Mouse (Mus musculus): ENCODE results near the gene Zfp989. TPM values are rescaled to one million over a fixed set of nuclear protein-coding genes. Genes with fewer than 3 reads are reported as not detected.
"Not testable (repeated sequence)": the region's sequence is repeated elsewhere in the genome, so short reads cannot be mapped to it uniquely, and the experiment has no call there.

Gene Zfp989
- not detected in 2 replicates for polyA plus RNA-seq (2014; fragmentation: Nextera tagmentation; extraction: Ambion mirVana)

GRCm38 (mm10) chr4:146971757-146972156, at the start of gene Zfp989:
Gene Zfp989 (plus strand): TSS chr4:146971976.
- H3K36me3 ChIP-seq (ENCODE audit: control insufficient read depth, insufficient read depth, low read length); H3K4me1 ChIP-seq (ENCODE audit: control insufficient read depth, insufficient read depth, low read length); H3K4me2 ChIP-seq; ATAC-seq (ENCODE audit: low FRiP score); H3K4me3 ChIP-seq (ENCODE audit: low read depth, low read length); H3K9me3 ChIP-seq (ENCODE audit: control insufficient read depth, low read length); H3K27me3 ChIP-seq (ENCODE audit: control insufficient read depth, insufficient read depth, low read length); H3K9ac ChIP-seq (ENCODE audit: low read length); DNase-seq (ENCODE audit: low spot score, missing footprints); H3K27ac ChIP-seq (ENCODE audit: low read depth, low read length): not testable (repeated sequence)
- 90% methylated on average over 5 of the region's 5 CpGs for WGBS

GRCm38 (mm10) chr4:146932311-146933082, 39.3 kb upstream of the Zfp989 start:
- no peaks in the 10 kb centered on the region for H3K4me1 ChIP-seq (ENCODE audit: control insufficient read depth, insufficient read depth, low read length)
- 9% methylated on average over 77 of the region's 77 CpGs for WGBS
- DNase-seq (ENCODE audit: low spot score, missing footprints) = peak; percentile 83
- peak overlapping the region; percentile 21 for H3K4me3 ChIP-seq (ENCODE audit: low read depth, low read length)
- H3K27me3 ChIP-seq (ENCODE audit: control insufficient read depth, insufficient read depth, low read length) = no peaks in the 10 kb centered on the region
- H3K36me3 ChIP-seq (ENCODE audit: control insufficient read depth, insufficient read depth, low read length) = no peaks in the 10 kb centered on the region
- H3K9ac ChIP-seq (ENCODE audit: low read length) = no peak overlapping the region
- peak; percentile 85 for ATAC-seq (ENCODE audit: low FRiP score)
- peak overlapping the region; percentile 36 for H3K4me2 ChIP-seq
- H3K27ac ChIP-seq (ENCODE audit: low read depth, low read length) = no peak overlapping the region
- H3K9me3 ChIP-seq (ENCODE audit: control insufficient read depth, low read length) = peaks cover 6% of the 10 kb centered on the region; the same call in 1 of the 2 replicates

GRCm38 (mm10) chr4:146941691-146942090, 30.1 kb upstream of the Zfp989 start:
- 66% methylated on average over 32 of the region's 32 CpGs for WGBS
- H3K4me2 ChIP-seq; ATAC-seq (ENCODE audit: low FRiP score); H3K4me1 ChIP-seq (ENCODE audit: control insufficient read depth, insufficient read depth, low read length); H3K9ac ChIP-seq (ENCODE audit: low read length); H3K36me3 ChIP-seq (ENCODE audit: control insufficient read depth, insufficient read depth, low read length); H3K4me3 ChIP-seq (ENCODE audit: low read depth, low read length); DNase-seq (ENCODE audit: low spot score, missing footprints); H3K27me3 ChIP-seq (ENCODE audit: control insufficient read depth, insufficient read depth, low read length); H3K27ac ChIP-seq (ENCODE audit: low read depth, low read length); H3K9me3 ChIP-seq (ENCODE audit: control insufficient read depth, low read length): not testable (repeated sequence)

GRCm38 (mm10) chr4:146976581-146976980, 4.8 kb downstream of the Zfp989 start:
- not testable (repeated sequence) for H3K4me2 ChIP-seq; H3K36me3 ChIP-seq (ENCODE audit: control insufficient read depth, insufficient read depth, low read length); H3K9me3 ChIP-seq (ENCODE audit: control insufficient read depth, low read length); H3K27ac ChIP-seq (ENCODE audit: low read depth, low read length); DNase-seq (ENCODE audit: low spot score, missing footprints); H3K4me3 ChIP-seq (ENCODE audit: low read depth, low read length); ATAC-seq (ENCODE audit: low FRiP score); H3K9ac ChIP-seq (ENCODE audit: low read length); H3K4me1 ChIP-seq (ENCODE audit: control insufficient read depth, insufficient read depth, low read length); H3K27me3 ChIP-seq (ENCODE audit: control insufficient read depth, insufficient read depth, low read length)
- 26% methylated on average over 2 of the region's 2 CpGs for WGBS

GRCm38 (mm10) chr4:147018400-147018799, 46.6 kb downstream of the Zfp989 start:
- H3K9ac ChIP-seq (ENCODE audit: low read length); H3K4me3 ChIP-seq (ENCODE audit: low read depth, low read length); H3K27ac ChIP-seq (ENCODE audit: low read depth, low read length); H3K4me1 ChIP-seq (ENCODE audit: control insufficient read depth, insufficient read depth, low read length); H3K36me3 ChIP-seq (ENCODE audit: control insufficient read depth, insufficient read depth, low read length); H3K27me3 ChIP-seq (ENCODE audit: control insufficient read depth, insufficient read depth, low read length); H3K9me3 ChIP-seq (ENCODE audit: control insufficient read depth, low read length); H3K4me2 ChIP-seq; DNase-seq (ENCODE audit: low spot score, missing footprints): not testable (repeated sequence)
- WGBS = no CpG with 5 or more reads among the region's 1 CpGs
- 0 out of 2 replicates have a peak, but pooled peaks have one; percentile 58 for ATAC-seq (ENCODE audit: low FRiP score)

GRCm38 (mm10) chr4:147021550-147021949, 49.8 kb downstream of the Zfp989 start, which contains the start of gene Rex2:
Gene Rex2 (plus strand): TSS chr4:147021850.
- H3K4me3 ChIP-seq (ENCODE audit: low read depth, low read length); H3K36me3 ChIP-seq (ENCODE audit: control insufficient read depth, insufficient read depth, low read length); H3K9ac ChIP-seq (ENCODE audit: low read length); H3K27ac ChIP-seq (ENCODE audit: low read depth, low read length); H3K9me3 ChIP-seq (ENCODE audit: control insufficient read depth, low read length); H3K4me1 ChIP-seq (ENCODE audit: control insufficient read depth, insufficient read depth, low read length); DNase-seq (ENCODE audit: low spot score, missing footprints); ATAC-seq (ENCODE audit: low FRiP score); H3K4me2 ChIP-seq; H3K27me3 ChIP-seq (ENCODE audit: control insufficient read depth, insufficient read depth, low read length): not testable (repeated sequence)
- WGBS = no CpG with 5 or more reads among the region's 6 CpGs

- not testable (repeated sequence) for H3K27me3 ChIP-seq (ENCODE audit: control insufficient read depth, insufficient read depth, low read length); H3K4me1 ChIP-seq (ENCODE audit: control insufficient read depth, insufficient read depth, low read length); ATAC-seq (ENCODE audit: low FRiP score); H3K4me2 ChIP-seq; H3K4me3 ChIP-seq (ENCODE audit: low read depth, low read length); DNase-seq (ENCODE audit: low spot score, missing footprints); H3K9ac ChIP-seq (ENCODE audit: low read length); H3K36me3 ChIP-seq (ENCODE audit: control insufficient read depth, insufficient read depth, low read length); H3K27ac ChIP-seq (ENCODE audit: low read depth, low read length); H3K9me3 ChIP-seq (ENCODE audit: control insufficient read depth, low read length)
- WGBS = 53% methylated on average over 1 of the region's 1 CpGs
These were observed 54.6 kb downstream of the Zfp989 start for GRCm38 (mm10) chr4:147026374-147026773.

GRCm38 (mm10) chr4:147031308-147032036, 59.7 kb downstream of the Zfp989 start:
- H3K9ac ChIP-seq (ENCODE audit: low read length); DNase-seq (ENCODE audit: low spot score, missing footprints); H3K27me3 ChIP-seq (ENCODE audit: control insufficient read depth, insufficient read depth, low read length); H3K4me1 ChIP-seq (ENCODE audit: control insufficient read depth, insufficient read depth, low read length); H3K36me3 ChIP-seq (ENCODE audit: control insufficient read depth, insufficient read depth, low read length); H3K9me3 ChIP-seq (ENCODE audit: control insufficient read depth, low read length); H3K27ac ChIP-seq (ENCODE audit: low read depth, low read length); H3K4me3 ChIP-seq (ENCODE audit: low read depth, low read length); H3K4me2 ChIP-seq: not testable (repeated sequence)
- WGBS = 83% methylated on average over 1 of the region's 2 CpGs
- ATAC-seq (ENCODE audit: low FRiP score) = peak; percentile 48
